ENCODE assay signal across 26 mouse cellular contexts in the genomic region with DNA sequence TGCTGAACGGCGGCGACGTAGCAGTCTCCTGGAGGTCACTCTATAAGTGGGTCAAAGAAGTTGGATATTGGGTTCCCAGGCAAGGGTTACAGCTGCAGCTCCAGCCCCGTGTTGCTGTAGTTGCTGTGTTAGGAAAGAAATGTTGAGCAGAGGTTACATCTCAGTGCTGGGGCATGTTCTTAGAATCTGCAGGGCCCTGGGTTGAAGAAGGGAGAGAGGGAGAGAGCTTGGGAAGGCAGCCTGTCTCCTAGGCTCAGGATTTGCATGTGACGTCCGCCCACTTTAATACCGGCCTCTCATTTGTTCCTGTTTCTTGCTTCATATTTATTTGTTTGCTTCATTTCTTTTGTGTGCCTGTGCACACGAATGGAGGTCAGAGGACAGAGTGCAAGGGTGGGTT.
"Had no signal": no experiment of that assay in that cellular context is flagged by ENCODE, and none has a peak within 500 bp of the region (broad histone marks: within the 10 kb centered on the region; RNA-seq: fewer than 3 reads in every experiment).

No protein-coding gene starts in this region.

- H3K36me3 ChIP-seq: heart, embryonic 13.5 days; heart, embryonic 15.5 days; hindbrain, embryonic 12.5 days; kidney, embryonic 15.5 days; limb, embryonic 10.5 days; limb, embryonic 12.5 days had no signal

- H3K9me3 ChIP-seq: heart, embryonic 13.5 days; heart, embryonic 15.5 days; hindbrain, embryonic 12.5 days; kidney, embryonic 15.5 days; limb, embryonic 10.5 days; limb, embryonic 12.5 days had no signal

- H3K4me3 ChIP-seq: heart, adult 2 months; heart, embryonic 13.5 days; heart, embryonic 15.5 days; hindbrain, embryonic 12.5 days; kidney, embryonic 15.5 days; left cerebral cortex, adult 2 months; limb, embryonic 10.5 days; limb, embryonic 12.5 days had no signal

- ATAC-seq: forebrain, postnatal 0 days; hindbrain, embryonic 16.5 days; intestine, embryonic 16.5 days had no signal

- H3K27ac ChIP-seq: heart, adult 2 months; heart, embryonic 13.5 days; heart, embryonic 15.5 days; hindbrain, embryonic 12.5 days; hindbrain, embryonic 14.5 days; kidney, embryonic 15.5 days; kidney, postnatal 0 days; left cerebral cortex, adult 2 months; limb, embryonic 10.5 days; limb, embryonic 12.5 days had no signal

- DNase-seq: forebrain, postnatal 0 days; gastrocnemius, postnatal 14 days; gastrocnemius, postnatal 36 days; heart, adult 11 months; heart, adult 2 months; heart, postnatal 14 days; heart, postnatal 36 days; kidney, adult 11 months; kidney, adult 2 months; kidney, adult 9 months; kidney, postnatal 14 days; kidney, postnatal 36 days; layer of hippocampus, adult 9-11 months; layer of hippocampus, postnatal 36 days had no signal

- H3K9ac ChIP-seq: forebrain, postnatal 0 days; heart, embryonic 13.5 days; heart, embryonic 15.5 days; hindbrain, embryonic 12.5 days; hindbrain, embryonic 14.5 days; kidney, embryonic 15.5 days; limb, embryonic 12.5 days had no signal

- H3K27me3 ChIP-seq: heart, embryonic 13.5 days; heart, embryonic 15.5 days; hindbrain, embryonic 12.5 days had no signal

- H3K4me2 ChIP-seq: heart, embryonic 11.5 days; heart, embryonic 13.5 days; heart, embryonic 15.5 days; hindbrain, embryonic 12.5 days; hindbrain, embryonic 14.5 days; kidney, embryonic 15.5 days; limb, embryonic 12.5 days had no signal

- H3K4me1 ChIP-seq: limb, embryonic 12.5 days had no signal
